Mouse (Mus musculus) brain, embryonic 18.5 days (tissue): Measurements from ENCODE around the gene Ccser1.

Experiments used
- DNase-seq: peaks from one replicate; pipeline ENCODE4 v3.0.0-alpha.2; 2012; ENCODE audit warnings: low read depth, low spot score

Ccser1 gene

GRCm38 (mm10) chr6:61664572-61664971 lies 484.4 kb downstream of the Ccser1 start:
- DNase-seq, result no peak

- DNase-seq, result no peak
These were observed 506.9 kb downstream of the Ccser1 start for GRCm38 (mm10) chr6:61687002-61687401.

- DNase-seq, result no peak
These were observed 522.9 kb downstream of the Ccser1 start for GRCm38 (mm10) chr6:61703003-61703402.

GRCm38 (mm10) chr6:61721220-61721619 lies 541.1 kb downstream of the Ccser1 start:
- DNase-seq, result no peak

- no peak for DNase-seq
These were observed 548.9 kb downstream of the Ccser1 start for GRCm38 (mm10) chr6:61729065-61729464.

GRCm38 (mm10) chr6:61730088-61730880 lies 550.2 kb downstream of the Ccser1 start:
- DNase-seq, result no peak

GRCm38 (mm10) chr6:61746346-61746745 lies 566.2 kb downstream of the Ccser1 start:
- no peak for DNase-seq

- no peak for DNase-seq
These were observed 582.0 kb downstream of the Ccser1 start for GRCm38 (mm10) chr6:61762135-61762534.

GRCm38 (mm10) chr6:61763379-61763778 lies 583.3 kb downstream of the Ccser1 start:
- no peak for DNase-seq

- no peak for DNase-seq
These were observed 585.7 kb downstream of the Ccser1 start for GRCm38 (mm10) chr6:61765801-61766200.

- no peak for DNase-seq
These were observed 587.0 kb downstream of the Ccser1 start for GRCm38 (mm10) chr6:61767151-61767550.

- DNase-seq, result no peak
These were observed 606.6 kb downstream of the Ccser1 start for GRCm38 (mm10) chr6:61786706-61787105.

- no peak for DNase-seq
These were observed 620.8 kb downstream of the Ccser1 start for GRCm38 (mm10) chr6:61800889-61801288.

GRCm38 (mm10) chr6:61805481-61805880 lies 625.4 kb downstream of the Ccser1 start:
- no peak for DNase-seq

GRCm38 (mm10) chr6:61817716-61818115 lies 637.6 kb downstream of the Ccser1 start:
- no peak for DNase-seq

GRCm38 (mm10) chr6:61876302-61876701 lies 696.2 kb downstream of the Ccser1 start:
- no peak for DNase-seq

- DNase-seq, result no peak
These were observed 718.1 kb downstream of the Ccser1 start for GRCm38 (mm10) chr6:61898238-61898637.

- no peak for DNase-seq
These were observed 722.6 kb downstream of the Ccser1 start for GRCm38 (mm10) chr6:61902715-61903114.

GRCm38 (mm10) chr6:61912896-61913295 lies 732.8 kb downstream of the Ccser1 start:
- DNase-seq, result no peak

GRCm38 (mm10) chr6:61931622-61932021 lies 751.5 kb downstream of the Ccser1 start:
- DNase-seq, result no peak

GRCm38 (mm10) chr6:61936656-61937055 lies 756.5 kb downstream of the Ccser1 start:
- no peak for DNase-seq

GRCm38 (mm10) chr6:61939236-61939635 lies 759.1 kb downstream of the Ccser1 start:
- no peak for DNase-seq

- DNase-seq, result no peak
These were observed 773.6 kb downstream of the Ccser1 start for GRCm38 (mm10) chr6:61953703-61954102.

- DNase-seq, result peak; percentile 40
These were observed 796.8 kb downstream of the Ccser1 start for GRCm38 (mm10) chr6:61976878-61977277.
